Mouse (Mus musculus) c-Kit-positive CD71-positive TER-119-positive erythroid progenitor cells, embryonic 14.5 days (primary cell): ENCODE data around the gene Them7.

Experiments used
- DNase-seq: peaks from one replicate; pipeline ENCODE4 v3.0.0-alpha.2; 2013; ENCODE audit warnings: low spot score

The Them7 gene

DNA sequence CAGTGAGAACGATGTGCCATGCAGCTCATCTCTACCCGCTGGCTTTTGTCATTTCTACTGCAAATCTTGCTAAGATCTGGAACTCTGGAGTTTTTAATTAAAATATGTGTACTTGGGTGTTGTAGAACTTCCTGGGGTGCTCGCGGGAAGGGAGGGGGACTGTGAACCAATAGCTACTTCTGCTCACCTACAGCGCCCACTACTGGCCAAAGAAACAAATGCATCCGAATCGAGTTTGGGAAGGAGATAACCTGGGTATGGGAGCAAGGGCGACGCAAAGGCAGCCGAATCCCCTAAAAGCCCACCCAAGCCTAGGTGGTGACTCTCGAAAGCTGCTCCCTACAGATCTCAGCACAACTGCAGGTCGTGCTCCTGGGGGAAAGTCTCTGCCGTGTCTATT lies 87.3 kb downstream of the Them7 start:
- DNase-seq: no peak

DNA sequence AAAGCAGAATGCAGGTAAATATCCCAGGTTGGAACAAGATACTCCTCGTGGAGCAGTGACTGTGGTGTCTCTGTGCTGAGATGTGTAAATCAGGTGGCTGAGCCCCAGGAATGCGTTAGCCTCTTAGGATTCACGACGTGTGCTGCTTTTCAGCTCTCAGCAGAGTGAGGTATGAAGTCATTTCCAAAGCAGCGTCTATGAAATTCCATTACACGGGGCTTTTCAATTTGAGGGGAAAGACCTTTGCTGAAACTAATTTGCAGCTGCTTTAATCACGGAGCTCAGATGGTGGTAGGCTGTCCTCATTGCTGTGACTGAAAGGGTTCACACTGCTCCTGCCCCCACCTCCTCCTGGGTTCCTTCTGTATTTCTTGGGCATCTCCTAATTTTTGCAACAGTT lies 87.9 kb downstream of the Them7 start:
- DNase-seq: no peak

DNA sequence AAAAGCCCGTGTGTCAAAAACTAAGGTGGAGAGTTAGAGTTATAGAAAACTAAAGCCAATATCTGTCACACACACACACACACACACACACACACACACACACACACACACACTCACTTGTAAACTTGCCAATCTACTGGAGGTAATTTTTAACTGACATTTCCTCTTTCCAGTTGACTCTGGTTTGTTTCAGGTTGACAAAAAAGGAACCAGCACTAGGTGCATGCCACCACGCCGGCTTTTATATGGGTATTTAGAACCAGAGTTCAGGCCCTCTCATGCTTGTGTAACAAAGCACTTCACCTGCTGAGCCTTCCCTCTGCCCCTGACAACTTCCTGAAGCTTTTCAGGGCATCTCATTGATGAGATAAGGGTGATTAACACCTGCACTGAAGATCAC lies 89.0 kb downstream of the Them7 start:
- no peak for DNase-seq

DNA sequence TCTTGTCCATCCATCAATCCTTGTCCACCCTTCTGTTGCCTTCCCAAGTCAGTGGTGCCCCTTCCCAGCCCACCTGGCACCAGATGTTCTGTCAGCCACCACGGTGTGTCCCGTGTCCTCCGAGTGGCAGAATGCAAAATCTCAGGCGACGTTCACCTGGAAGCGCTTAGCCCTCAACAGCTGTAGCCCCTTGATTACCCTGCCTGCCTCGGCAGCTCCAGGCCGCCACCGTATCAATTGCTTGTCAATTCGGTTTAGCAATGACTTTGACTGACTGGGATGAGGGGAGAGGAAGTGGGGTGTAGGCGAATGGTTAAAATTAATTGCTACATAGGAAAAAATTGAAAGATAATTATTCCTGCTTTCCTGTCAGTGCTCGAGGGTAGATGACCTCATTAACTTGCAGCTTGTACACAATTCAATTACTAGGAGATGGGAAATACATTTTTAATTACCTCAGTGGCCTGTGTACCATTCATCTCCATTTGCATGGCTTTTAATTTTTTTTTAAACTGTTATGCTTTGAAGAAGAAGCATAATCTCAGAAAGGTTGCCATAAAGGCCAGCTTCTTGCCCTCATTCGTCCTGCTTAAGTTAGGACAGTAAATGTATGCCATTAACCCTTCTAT lies 93.5 kb downstream of the Them7 start:
- DNase-seq: no peak

DNA sequence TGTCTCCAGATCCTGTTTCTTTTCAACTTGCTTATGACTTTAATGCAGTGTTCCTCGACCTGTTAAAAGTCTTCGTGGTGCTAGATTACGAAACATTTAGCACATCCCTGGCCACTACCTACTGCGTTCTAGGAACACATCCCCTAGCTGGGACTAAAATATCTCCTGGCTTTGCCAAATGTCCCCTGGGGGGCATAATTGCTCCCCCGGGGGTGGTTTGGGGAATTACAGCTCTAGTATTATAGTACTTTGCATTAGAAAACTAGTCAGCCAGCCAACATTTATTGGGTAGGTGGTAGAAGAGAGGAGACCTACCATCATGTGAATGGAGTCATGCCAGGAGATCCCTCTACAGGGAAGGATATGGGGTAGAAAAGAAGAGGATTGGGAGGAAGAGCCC lies 101.9 kb downstream of the Them7 start:
- no peak for DNase-seq

DNA sequence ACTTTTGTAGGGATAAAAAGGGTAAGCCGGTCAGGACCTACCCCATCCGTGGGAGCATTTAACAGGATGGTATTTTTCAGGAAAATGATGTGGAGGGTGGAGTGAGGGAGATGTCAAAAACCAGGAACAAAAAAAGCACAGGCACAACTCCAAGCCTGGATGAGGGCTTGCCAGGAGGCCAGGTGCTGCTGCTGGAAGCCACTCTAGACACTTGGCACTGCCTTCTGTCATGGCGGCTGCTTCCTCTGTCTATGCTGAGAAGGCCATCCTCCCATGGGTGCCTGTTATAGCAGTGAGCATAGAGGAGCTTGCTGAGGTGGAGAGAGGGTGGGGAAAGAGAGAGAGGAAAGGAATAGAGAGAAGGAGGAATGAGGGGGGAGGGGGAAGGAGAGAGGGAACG lies 105.9 kb downstream of the Them7 start:
- no peak for DNase-seq

DNA sequence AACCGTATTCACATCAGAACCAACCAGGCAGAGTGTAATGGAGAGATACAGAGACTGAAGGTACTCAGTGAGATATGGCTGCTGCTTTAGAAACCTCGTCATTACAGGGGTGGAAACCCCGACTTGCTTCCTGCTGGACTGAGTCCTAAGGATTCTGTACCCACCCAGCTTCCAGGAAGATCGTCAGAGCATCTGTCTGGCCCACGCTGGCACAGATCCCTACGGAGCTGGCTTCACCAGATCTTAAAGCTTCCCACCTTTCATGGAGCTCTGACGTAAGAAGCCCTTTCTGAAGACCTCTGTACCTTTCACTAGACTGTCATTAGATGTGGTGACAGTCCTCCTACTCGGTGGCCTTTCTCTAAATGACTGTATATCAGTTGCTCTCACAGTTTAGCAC lies 109.0 kb downstream of the Them7 start:
- DNase-seq: no peak

DNA sequence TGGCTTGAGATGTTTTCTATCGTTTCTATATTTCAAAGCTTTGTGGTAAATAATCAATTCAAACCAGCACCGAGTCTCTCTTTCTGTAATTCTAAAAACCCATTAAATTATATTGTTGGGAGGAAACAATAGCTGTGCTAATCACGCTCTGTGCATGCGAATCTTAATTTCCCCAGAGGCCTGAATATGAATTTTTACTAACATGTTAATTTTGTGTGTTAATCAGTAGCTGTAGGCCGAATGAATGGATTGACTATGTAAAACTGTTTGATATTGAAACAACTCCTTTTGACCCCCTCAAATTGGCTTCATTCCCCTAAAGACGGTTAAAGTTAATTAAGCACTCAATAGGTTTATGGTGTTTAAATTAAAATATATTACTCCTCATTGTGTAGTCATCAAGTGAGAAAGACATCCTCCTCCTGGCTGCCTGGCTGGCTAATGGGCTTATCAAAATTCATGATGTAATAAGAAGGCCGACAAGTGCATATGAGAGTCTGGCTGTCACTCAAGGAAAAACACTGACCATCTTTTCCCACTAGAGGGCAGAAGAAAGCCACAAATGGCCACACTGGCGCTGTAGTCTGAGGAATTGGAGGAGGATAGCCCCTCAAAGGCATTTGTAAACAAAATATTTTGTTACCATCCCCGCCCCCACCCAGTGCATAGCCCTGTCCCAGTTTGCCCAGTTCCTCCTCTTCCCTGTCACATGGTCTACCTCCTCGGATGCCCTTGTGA lies 110.0 kb downstream of the Them7 start:
- peak; percentile 47 for DNase-seq

DNA sequence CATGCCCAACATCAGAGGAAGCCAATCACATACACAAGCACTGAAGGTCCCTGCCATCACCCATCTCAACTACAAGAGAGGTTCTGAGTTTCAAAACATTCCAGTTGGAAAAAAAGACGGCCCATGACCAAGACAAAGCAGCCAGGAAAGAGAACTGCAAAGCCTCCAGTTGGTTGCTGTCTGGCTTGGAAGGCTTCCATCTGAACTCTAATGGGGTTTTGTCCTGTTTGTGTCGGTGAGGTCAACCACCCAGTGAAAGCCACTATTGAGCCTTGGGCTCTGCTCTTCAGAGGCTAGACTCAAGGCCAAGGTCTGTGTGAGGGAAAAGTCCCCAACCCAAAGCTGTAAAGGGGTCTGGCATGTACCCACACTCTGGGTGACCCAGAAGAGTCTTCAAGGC lies 111.5 kb downstream of the Them7 start:
- DNase-seq: no peak

DNA sequence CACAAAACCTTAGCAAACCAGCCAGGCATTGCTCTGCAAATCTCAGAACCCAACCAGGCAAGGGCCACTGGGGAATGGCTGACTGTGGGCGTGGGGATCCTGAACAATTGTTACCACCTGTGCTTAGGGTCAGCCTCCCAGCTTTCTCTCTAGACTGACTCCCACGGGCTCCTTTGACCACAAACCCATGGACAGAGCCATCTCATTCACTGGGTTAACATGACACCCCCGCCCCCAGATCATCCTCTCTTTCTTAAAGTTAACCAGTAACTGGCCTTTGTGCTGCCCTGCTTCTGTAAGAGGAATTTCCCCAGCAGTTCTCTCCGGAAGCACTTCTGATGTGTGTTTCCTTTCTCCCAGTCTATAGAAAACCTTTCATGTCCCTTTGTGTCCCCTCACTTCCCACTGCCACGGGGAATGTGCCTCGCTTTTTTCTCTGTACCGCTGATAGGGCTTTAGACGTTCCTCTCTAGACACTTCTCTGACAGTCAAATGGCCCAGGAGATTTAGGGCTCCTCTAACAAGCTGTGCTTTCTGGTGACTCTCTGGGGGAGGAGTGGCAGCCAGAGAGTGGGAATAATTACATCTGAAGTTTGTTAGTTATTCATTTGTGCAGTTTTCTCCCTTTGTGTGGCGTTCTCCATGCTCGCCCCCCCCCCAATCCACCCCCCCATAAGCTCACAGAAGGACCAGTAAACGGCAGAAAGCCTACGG lies 112.4 kb downstream of the Them7 start:
- DNase-seq: no peak

DNA sequence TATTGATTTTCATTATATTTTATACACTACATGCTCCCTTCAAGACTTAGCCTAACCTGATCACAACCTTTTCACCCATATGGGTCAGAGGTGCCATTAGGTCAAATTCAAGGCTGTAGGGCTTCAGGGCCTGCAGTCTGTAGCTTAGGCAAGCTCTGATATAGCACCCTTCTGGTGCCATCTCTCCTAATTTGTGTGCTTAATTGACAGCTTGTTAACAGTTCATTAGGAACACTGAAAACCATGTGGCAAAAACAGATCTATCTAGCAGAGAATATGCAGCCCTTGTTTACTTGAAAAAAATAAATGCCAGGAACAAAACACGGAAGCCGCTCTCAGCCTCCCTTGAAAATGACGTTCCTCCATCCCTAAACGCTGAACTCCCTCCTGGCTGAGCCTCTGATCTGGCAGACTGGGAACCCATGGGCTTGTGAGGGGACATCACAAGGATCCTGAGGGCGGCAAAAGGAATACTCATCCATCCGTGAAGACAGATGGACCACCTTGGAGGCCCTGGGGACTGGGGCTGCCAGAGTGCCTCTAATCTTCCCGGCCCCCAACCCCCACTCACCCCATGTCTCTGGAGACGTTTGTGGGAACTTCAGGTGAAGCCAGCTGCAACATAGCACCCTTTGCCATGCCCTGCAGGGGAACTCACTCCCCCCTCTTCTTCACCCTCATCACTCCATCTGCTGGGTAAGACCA lies 113.2 kb downstream of the Them7 start:
- no peak for DNase-seq

DNA sequence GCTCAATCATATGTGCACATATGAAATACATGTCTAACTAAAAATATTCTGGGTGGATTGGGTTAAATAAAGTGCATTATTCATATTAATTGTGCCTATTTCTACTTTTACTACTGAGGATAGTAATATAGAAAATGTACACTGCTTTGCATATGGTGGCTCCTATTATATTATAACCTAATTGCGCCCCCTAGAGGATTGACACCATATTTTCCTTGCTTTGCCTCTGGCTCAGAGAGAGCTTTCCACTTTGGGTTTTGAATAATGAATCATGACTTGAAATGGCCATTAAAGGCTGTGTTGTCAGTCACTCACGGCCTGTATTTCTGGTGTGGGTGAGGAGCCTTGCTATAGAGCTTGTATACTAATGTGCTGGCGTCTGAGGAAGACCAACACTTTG lies 115.9 kb downstream of the Them7 start:
- peak; percentile 21 for DNase-seq

DNA sequence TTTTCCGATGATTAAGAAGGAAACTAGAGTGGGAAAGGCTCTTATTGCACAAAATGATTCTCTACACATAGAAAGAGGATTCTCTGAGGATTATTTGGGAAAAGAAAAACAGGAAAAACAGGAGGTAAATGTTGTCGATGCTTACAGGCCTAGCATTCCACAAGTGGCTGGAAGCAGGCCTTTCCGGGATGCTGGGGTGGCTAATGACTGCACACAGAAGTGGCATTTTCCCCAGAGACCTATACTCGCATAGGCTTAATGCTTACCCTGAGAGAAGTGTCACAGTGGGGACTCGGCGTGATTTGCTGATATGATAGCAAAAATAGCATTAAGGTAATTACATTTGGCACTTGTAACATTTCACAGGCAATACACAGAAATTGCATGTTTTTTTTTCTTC lies 124.8 kb downstream of the Them7 start:
- DNase-seq: no peak

DNA sequence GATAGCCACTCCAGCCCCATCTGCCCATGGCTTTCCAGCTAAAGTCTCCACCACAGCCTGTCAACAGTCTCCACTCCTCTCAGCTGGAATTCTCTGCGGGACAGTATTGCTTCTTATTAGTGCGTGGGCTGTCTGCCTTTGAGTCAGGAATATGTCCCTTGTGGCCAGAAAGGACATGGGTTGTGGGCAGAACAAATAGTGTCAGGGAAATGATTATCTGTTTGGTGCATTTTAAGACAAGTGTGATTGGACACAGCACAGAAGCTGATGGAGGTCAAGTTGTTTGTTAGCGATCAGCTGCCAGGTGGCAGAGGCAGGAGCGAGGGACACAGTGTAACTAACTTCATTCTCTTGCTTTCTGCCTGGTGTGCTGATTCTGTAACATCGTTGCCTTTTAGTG lies 132.7 kb downstream of the Them7 start:
- no peak for DNase-seq

DNA sequence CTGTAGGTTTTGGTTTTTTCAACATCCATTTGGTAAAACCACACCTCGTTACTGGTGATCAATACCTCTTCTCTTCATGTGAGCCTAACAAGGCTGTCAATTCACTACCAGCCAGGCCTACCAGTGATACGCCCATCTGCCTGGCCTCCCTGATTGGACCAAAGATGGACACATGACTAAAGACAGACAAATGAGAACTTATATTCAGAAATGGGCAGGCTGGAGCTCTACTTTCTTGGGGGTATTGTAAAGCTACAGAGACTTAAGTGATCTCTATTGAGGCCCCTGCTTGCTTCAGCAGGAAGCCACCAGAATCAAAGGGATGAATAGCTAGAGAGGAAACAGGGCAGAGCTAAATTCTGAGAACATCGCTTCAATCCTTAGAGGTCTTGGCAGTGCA lies 133.9 kb downstream of the Them7 start:
- no peak for DNase-seq

DNA sequence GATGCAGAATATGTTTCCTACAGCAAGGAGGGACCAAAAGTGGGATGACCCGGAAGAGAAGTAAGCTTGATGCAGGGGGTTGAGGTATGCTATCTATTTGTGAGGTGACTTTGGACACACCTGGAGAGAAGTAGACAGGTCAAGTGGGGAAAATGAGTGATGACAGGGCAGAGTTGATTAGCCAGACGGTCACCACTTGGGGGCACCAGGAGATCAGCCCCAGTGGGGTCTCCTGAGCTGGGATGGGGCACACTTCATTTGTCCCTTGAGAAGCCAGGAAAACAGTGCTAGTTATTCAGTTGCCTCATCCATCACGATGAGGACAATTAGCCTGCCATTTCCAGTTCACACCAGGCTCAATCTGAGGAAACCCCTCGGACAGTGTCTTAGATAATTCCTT lies 143.5 kb downstream of the Them7 start:
- no peak for DNase-seq

DNA sequence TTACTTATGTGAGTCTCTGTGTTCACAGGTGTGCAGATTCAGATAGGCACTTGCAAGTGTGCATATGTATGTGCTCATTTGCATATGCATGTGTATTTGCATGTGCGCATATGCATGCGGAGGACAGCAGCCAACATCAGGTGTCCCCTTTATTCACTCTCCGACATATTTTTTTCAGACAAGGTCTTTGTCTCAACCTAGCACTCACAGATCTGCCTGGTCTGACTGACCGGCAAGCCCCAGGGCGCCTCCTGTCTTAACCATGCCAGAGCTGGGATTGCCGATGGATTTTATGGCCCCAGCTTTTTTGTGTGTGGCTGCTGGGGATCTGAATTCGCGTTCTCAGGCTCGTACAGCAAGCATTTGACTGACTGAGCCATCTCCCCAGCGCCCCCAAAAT lies 146.1 kb downstream of the Them7 start:
- DNase-seq: no peak

DNA sequence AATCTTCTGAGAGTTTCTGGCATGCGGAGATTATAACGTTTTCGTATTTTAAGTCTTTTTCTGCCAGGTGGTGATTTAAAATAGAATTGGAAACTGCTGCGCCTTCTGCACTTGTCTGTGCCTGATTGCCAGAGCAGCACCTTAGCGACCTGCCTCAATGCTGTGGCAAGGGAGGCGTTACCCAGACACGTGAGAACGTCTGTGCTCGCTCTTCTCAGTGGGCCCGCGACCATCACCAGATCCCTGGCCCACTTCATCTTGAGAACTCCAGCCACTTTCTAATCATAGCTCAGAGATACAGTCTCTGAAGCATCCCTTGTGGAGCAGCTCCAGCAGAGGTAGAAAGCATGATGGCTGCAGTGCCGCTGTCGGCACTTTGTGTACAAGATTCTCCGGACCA lies 146.6 kb downstream of the Them7 start:
- DNase-seq: no peak

DNA sequence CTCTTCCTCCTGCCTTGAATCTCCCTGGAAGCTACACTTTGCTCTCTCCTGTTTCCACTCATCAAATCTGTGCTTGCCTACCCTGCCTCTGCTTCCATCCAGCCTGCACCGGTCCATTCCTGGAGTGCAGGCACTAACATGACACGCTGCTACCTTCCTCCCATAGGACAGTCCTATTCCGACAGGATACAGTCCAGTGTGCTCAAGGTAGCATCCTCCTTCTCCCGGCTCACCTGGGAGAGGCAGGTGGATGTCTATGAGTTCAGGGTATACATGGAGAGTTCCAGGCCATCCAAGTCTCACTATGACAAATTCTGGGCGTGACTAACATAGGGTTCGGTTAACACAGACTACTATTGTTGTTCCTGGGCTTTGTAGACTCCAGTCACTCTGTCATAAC lies 148.0 kb downstream of the Them7 start:
- DNase-seq: no peak

DNA sequence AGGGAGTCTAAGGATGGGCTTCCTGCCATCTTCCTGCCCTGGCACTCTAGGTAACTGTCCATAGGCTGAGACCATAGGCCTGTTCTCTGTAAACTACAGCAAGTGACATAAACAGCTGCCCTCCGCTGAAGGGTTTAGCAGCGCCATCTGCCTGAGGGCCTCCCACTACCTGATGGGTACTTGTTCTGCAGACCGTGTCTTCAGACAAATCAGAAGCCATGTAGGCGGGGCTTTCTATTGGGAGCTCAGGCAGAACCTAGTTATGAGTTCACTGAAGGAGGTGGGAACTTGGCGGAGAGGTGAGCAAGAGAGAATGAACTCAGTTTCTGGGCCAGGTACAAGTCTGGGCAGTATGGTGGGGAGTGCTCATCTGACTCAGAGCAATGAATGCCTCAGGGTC lies 148.6 kb downstream of the Them7 start:
- no peak for DNase-seq

DNA sequence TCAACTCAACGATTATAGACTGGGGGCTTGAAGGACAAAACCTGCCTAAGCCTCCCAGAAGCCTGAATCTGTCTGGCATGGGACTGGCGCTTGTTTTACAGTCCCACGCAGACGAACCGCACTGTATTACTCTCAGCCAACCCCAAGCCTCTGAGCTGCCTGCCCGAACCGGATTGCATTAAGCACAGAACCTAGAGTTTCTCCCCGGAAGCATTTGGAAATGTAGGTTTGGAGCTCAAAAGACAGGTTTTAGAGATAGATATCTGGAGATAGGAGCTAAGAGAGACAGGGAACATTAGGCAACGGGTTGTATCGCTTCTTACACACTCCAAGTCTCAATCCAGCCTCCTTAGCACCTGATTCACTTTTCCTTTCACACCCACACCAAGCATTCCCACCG lies 149.5 kb downstream of the Them7 start:
- DNase-seq: no peak

DNA sequence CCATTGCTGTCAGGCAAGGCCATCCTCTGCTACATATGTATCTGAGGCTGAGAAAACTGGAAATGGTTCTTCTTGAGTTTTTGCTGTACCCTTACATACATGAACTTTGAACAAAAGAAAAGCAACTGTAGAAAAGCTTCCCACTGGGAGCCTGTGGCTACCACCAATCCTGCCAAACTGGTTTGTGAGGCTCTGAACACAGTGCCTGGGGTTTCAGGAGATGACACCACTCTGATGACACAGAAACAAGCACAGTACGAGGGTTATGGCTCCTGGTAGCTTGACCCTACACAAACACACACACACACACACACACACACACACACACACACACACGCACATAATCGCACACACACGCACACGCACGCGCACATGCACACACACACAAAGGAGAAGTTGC lies 151.1 kb downstream of the Them7 start:
- DNase-seq: no peak

DNA sequence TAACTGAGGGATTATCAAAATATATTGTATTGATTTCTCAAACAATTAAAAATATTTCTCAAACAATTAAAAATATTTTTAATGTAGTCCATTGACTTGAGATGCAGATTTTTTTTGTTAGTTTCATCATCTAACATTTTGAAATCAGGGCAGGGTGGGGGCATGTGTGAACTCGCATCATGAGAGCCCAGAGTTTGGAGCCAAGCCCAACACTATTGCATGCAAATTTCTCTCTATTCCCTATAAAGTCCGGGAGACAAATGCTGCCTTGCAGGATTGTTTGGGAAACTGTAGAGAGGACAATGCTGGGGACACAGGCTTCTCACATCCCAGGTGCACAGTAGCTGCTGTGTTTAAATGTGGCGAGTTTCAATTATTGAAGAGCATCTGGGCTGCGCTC lies 151.6 kb downstream of the Them7 start:
- DNase-seq: no peak
